Mouse (Mus musculus) cerebral cortex, adult 2 months (tissue): ENCODE measurements around the gene AA986860.

Experiments used
- WGBS: fragments of 180-500 bp; shearing (Covaris S2); methylation state at CpG from one replicate; pipeline ENCODE4 v1.1.7; 2018; 5-methylcytosine and 5-hydroxymethylcytosine counted together

AA986860 gene

GRCm38 (mm10) chr1:130775691-130776331 lies 44.0 kb downstream of the AA986860 start:
- WGBS: 77% methylated on average over 7 of the region's 7 CpGs

- 87% methylated on average over 1 of the region's 1 CpGs for WGBS
These were observed 44.9 kb downstream of the AA986860 start for GRCm38 (mm10) chr1:130776645-130777044.

GRCm38 (mm10) chr1:130779867-130780266 lies 48.1 kb downstream of the AA986860 start:
- WGBS: 88% methylated on average over 3 of the region's 3 CpGs

- WGBS: 9% methylated on average over 4 of the region's 4 CpGs
These were observed 52.3 kb downstream of the AA986860 start for GRCm38 (mm10) chr1:130784054-130784453.

- WGBS: 56% methylated on average over 4 of the region's 4 CpGs
These were observed 55.2 kb downstream of the AA986860 start for GRCm38 (mm10) chr1:130787001-130787400.

GRCm38 (mm10) chr1:130789512-130790451 lies 58.0 kb downstream of the AA986860 start:
- WGBS: 59% methylated on average over 3 of the region's 3 CpGs
